Mouse (Mus musculus) limb, embryonic 14.5 days (tissue): ENCODE data around the gene Kif9. TPM values are rescaled to one million over a fixed set of nuclear protein-coding genes. Genes with fewer than 3 reads are reported as not detected.
A peak's percentile ranks its signal among the peaks of the same experiment; 100 is the strongest.

Experiments used
- ATAC-seq: fragments of 200-750 bp; cut with Nextera tagmentation; 2 replicates; pipeline ENCODE4 v1.8.0; 2017; ENCODE audit warnings: low read depth, moderate number of reproducible peaks, moderate TSS enrichment; ENCODE audit not compliant: low FRiP score
- DNase-seq: peaks from one replicate; pipeline ENCODE4 v3.0.0-alpha.2; 2015; ENCODE audit warnings: low spot score
- H3K27ac ChIP-seq: fragments of 300-500 bp; sonication (generic); replicated peaks from 2 replicates; pipeline ENCODE4 v1.5.1; 2014; ENCODE audit warnings: low read depth, mild to moderate bottlenecking, low read length, moderate library complexity, mixed read lengths
- H3K27me3 ChIP-seq: fragments of 300-500 bp; sonication (generic); 2 replicates; pipeline ENCODE4 v1.6.1; 2014; ENCODE audit warnings: low read length, mixed read lengths; ENCODE audit not compliant: control insufficient read depth, insufficient read depth
- H3K36me3 ChIP-seq: fragments of 300-500 bp; sonication (generic); 2 replicates; pipeline ENCODE4 v1.6.1; 2014; ENCODE audit warnings: mild to moderate bottlenecking, low read length, moderate library complexity, mixed read lengths; ENCODE audit not compliant: control insufficient read depth, insufficient read depth
- H3K4me1 ChIP-seq: fragments of 300-500 bp; sonication (generic); 2 replicates; pipeline ENCODE4 v1.6.1; 2014; ENCODE audit warnings: antibody characterized with exemption, low read length, mixed read lengths; ENCODE audit not compliant: control insufficient read depth, insufficient read depth
- H3K4me2 ChIP-seq: fragments of 300-500 bp; sonication (generic); replicated peaks from 2 replicates; pipeline ENCODE4 v1.6.1; 2014; ENCODE audit warnings: low read depth, mild to moderate bottlenecking, low read length, moderate library complexity; ENCODE audit not compliant: severe bottlenecking
- H3K4me3 ChIP-seq: fragments of 300-500 bp; sonication (generic); replicated peaks from 2 replicates; pipeline ENCODE4 v1.5.1; 2014; ENCODE audit warnings: low read length
- H3K9ac ChIP-seq: fragments of 300-500 bp; sonication (generic); 2 replicates; pipeline ENCODE4 v1.6.1; 2014; ENCODE audit warnings: mild to moderate bottlenecking, low read depth, low read length, moderate library complexity; ENCODE audit not compliant: severe bottlenecking
- H3K9me3 ChIP-seq: fragments of 300-500 bp; sonication (generic); 2 replicates; pipeline ENCODE4 v1.6.1; 2016; ENCODE audit warnings: low read length; ENCODE audit not compliant: control insufficient read depth
- POLR2A ChIP-seq: fragments of 200-500 bp; IDR thresholded peaks from 2 replicates; pipeline ENCODE4 v1.8.0; 2012; ENCODE audit warnings: inconsistent platforms, mild to moderate bottlenecking, moderate library complexity, borderline replicate concordance; ENCODE audit not compliant: insufficient read depth, insufficient read length; ENCODE audit errors: extremely low read depth
- WGBS: fragments of 180-500 bp; shearing (Covaris S2); extraction: QIAGEN DNeasy Blood & Tissue Kit; methylation state at CpG from one replicate; pipeline ENCODE4 v1.1.7; 2014; 5-methylcytosine and 5-hydroxymethylcytosine counted together
- polyA plus RNA-seq, 2 experiments: library from polyadenylated mRNA; depleted of rRNA in 1 of 2; stranded (reverse) in 1 of 2; unstranded in 1 of 2; fragments of >200 nt; fragmentation: Nextera tagmentation in 1 of 2; extraction: Ambion mirVana in 1 of 2; gene quantifications; 2 replicates each; pipeline versions ENCODE4 v1.2.1 to v1.2.3; 2012 to 2014

Gene Kif9
- polyA plus RNA-seq, 2 experiments, result 0.77 to 0.94 TPM

GRCm38 (mm10) chr9:110533645-110534044 lies 56.9 kb downstream of the Kif9 start:
- peak overlapping the region; percentile 100; the same call in 1 of the 2 replicates for H3K27ac ChIP-seq
- H3K9me3 ChIP-seq, result no peaks in the 10 kb centered on the region
- H3K36me3 ChIP-seq, result peaks cover 5% of the 10 kb centered on the region; the same call in 1 of the 2 replicates
- H3K4me3 ChIP-seq, result peak overlapping the region; percentile 98
- peak overlapping the region; percentile 66 for H3K4me2 ChIP-seq
- H3K4me1 ChIP-seq, result peaks cover 19% of the 10 kb centered on the region
- no peak for TF ChIP-seq POLR2A
- ATAC-seq (no peak), DNase-seq (no peak)
- 31% methylated on average over 5 of the region's 5 CpGs for WGBS
- H3K27me3 ChIP-seq, result no peaks in the 10 kb centered on the region
- peak overlapping the region; percentile 99 for H3K9ac ChIP-seq

- Histone ChIP-seq H3K9ac (0 out of 2 replicates have a peak overlapping the region, but pooled peaks have one; percentile 17), H3K4me1 (peaks cover 19% of the 10 kb centered on the region), H3K9me3 (no peaks in the 10 kb centered on the region), H3K4me2 (0 out of 2 replicates have a peak overlapping the region, but pooled peaks have one; percentile 66), H3K4me3 (0 out of 2 replicates have a peak overlapping the region, but pooled peaks have one; percentile 1), H3K36me3 (peaks cover 5% of the 10 kb centered on the region; the same call in 1 of the 2 replicates), H3K27me3 (no peaks in the 10 kb centered on the region), H3K27ac (no peak overlapping the region)
- 62% methylated on average over 2 of the region's 2 CpGs for WGBS
- DNase-seq (no peak), ATAC-seq (no peak)
- no peak for TF ChIP-seq POLR2A
Measured at GRCm38 (mm10) chr9:110535114-110535513, 58.4 kb downstream of the Kif9 start.

GRCm38 (mm10) chr9:110536636-110537035 lies 59.9 kb downstream of the Kif9 start:
- Histone ChIP-seq H3K27me3 (no peaks in the 10 kb centered on the region), H3K4me3 (no peak overlapping the region), H3K4me2 (no peak overlapping the region), H3K9me3 (no peaks in the 10 kb centered on the region), H3K9ac (no peak overlapping the region), H3K4me1 (peaks cover 19% of the 10 kb centered on the region), H3K27ac (no peak overlapping the region), H3K36me3 (peaks cover 5% of the 10 kb centered on the region; the same call in 1 of the 2 replicates)
- WGBS, result 92% methylated on average over 2 of the region's 2 CpGs
- ATAC-seq (no peak), DNase-seq (no peak)
- TF ChIP-seq POLR2A, result no peak

- Histone ChIP-seq H3K27ac (no peak overlapping the region), H3K4me3 (no peak overlapping the region), H3K4me2 (no peak overlapping the region), H3K9me3 (no peaks in the 10 kb centered on the region), H3K36me3 (peaks cover 5% of the 10 kb centered on the region; the same call in 1 of the 2 replicates), H3K4me1 (peaks cover 19% of the 10 kb centered on the region), H3K27me3 (no peaks in the 10 kb centered on the region), H3K9ac (no peak overlapping the region)
- no peak for TF ChIP-seq POLR2A
- DNase-seq (no peak), ATAC-seq (no peak)
Measured at GRCm38 (mm10) chr9:110538511-110538910, 61.8 kb downstream of the Kif9 start.

GRCm38 (mm10) chr9:110541988-110542387 lies 65.2 kb downstream of the Kif9 start:
- WGBS, result 85% methylated on average over 4 of the region's 4 CpGs
- no peak for ATAC-seq

More at GRCm38 (mm10) chr9:110541988-110542387, 65.2 kb downstream of the Kif9 start:
- Histone ChIP-seq H3K4me1 (no peaks in the 10 kb centered on the region), H3K4me2 (no peak overlapping the region), H3K27me3 (no peaks in the 10 kb centered on the region), H3K9me3 (no peaks in the 10 kb centered on the region), H3K9ac (no peak overlapping the region), H3K4me3 (no peak overlapping the region), H3K36me3 (peaks cover 8% of the 10 kb centered on the region), H3K27ac (no peak overlapping the region)
- no peak for DNase-seq
- TF ChIP-seq POLR2A, result no peak
